Mouse (Mus musculus): ENCODE results near the gene Apol9a. TPM values are rescaled to one million over a fixed set of nuclear protein-coding genes. Genes with fewer than 3 reads are reported as not detected.

The Apol9a gene
- total and polyA plus RNA-seq, 3 experiments = not detected

- Histone ChIP-seq H3K27ac (ENCODE audit: control insufficient read depth, low read depth, low read length) (no peak overlapping the region), H3K79me2 (ENCODE audit: control insufficient read depth, insufficient read depth, low read length, poor library complexity) (no peaks in the 10 kb centered on the region), H3K36me3 (ENCODE audit: control insufficient read depth in 1 of 2, insufficient read depth in 2 of 2, low read length in 2 of 2) (no peaks in the 10 kb centered on the region), H3K9me3 (replicated peaks; ENCODE audit: insufficient read depth, low read length) (no peaks in the 10 kb centered on the region), H3K9ac (ENCODE audit: control insufficient read depth, low read depth, low read length, poor library complexity, severe bottlenecking) (no peak overlapping the region), H3K4me1 (ENCODE audit: control insufficient read depth in 1 of 2, insufficient read depth in 2 of 2, low read length in 2 of 2) (peaks cover 0 to 5% of the 10 kb centered on the region in 2 experiments; a peak in 1 of 4 replicates), H3K27me3 (ENCODE audit: control insufficient read depth in 1 of 2, insufficient read depth in 2 of 2, low read length in 2 of 2) (no peaks in the 10 kb centered on the region), H3K4me3 (ENCODE audit: control insufficient read depth in 1 of 2, insufficient read depth in 1 of 2, low read depth in 2 of 2, low read length in 2 of 2) (no peak overlapping the region)
- TF ChIP-seq POLR2A (IDR thresholded peaks at IDR 0.05; ENCODE audit: control insufficient read depth in 1 of 2, insufficient read depth in 1 of 2, low read depth in 1 of 2, low read length in 2 of 2, poor library complexity in 1 of 2) (no peak), SIN3A (IDR thresholded peaks at IDR 0.05; ENCODE audit: low read length) (no peak), USF2 (IDR thresholded peaks at IDR 0.05; ENCODE audit: borderline replicate concordance in 1 of 2, insufficient read depth in 1 of 2, low read depth in 1 of 2, low read length in 2 of 2) (no peak), ZC3H11A (IDR thresholded peaks at IDR 0.05; ENCODE audit: low read depth, low read length) (no peak), GATA1 (IDR thresholded peaks at IDR 0.05; ENCODE audit: low read depth, low read length) (no peak), TAL1 (IDR thresholded peaks at IDR 0.05; ENCODE audit: low read length) (no peak), CTCF (IDR thresholded peaks at IDR 0.05 in 2 of 3, conservative IDR thresholded peaks at IDR 0.05 in 1 of 3; ENCODE audit: control insufficient read depth in 1 of 3, insufficient read depth in 1 of 3, low read depth in 2 of 3, low read length in 3 of 3, poor library complexity in 1 of 3, severe bottlenecking in 1 of 3) (no peak), POLR2AphosphoS2 (IDR thresholded peaks at IDR 0.05; ENCODE audit: low read length) (no peak), MAFK (IDR thresholded peaks at IDR 0.05; ENCODE audit: borderline replicate concordance, low read depth, low read length) (no peak), BHLHE40 (IDR thresholded peaks at IDR 0.05; ENCODE audit: borderline replicate concordance, low read depth, low read length) (no peak), ZKSCAN1 (IDR thresholded peaks at IDR 0.05; ENCODE audit: low read depth, low read length) (no peak), JUND (IDR thresholded peaks at IDR 0.05; ENCODE audit: low read depth, low read length) (no peak)
- no peak for DNase-seq (ENCODE audit: low read depth, low spot score)
These were observed 47.4 kb downstream of the Apol9a start for GRCm38 (mm10) chr15:77363578-77363977.

GRCm38 (mm10) chr15:77362952-77363351, 48.0 kb downstream of the Apol9a start:
- no peak for DNase-seq (ENCODE audit: low read depth, low spot score)
- Histone ChIP-seq H3K27ac (ENCODE audit: control insufficient read depth, low read depth, low read length) (no peak overlapping the region), H3K4me3 (ENCODE audit: control insufficient read depth in 1 of 2, insufficient read depth in 1 of 2, low read depth in 2 of 2, low read length in 2 of 2) (no peak overlapping the region), H3K9me3 (replicated peaks; ENCODE audit: insufficient read depth, low read length) (no peaks in the 10 kb centered on the region), H3K36me3 (ENCODE audit: control insufficient read depth in 1 of 2, insufficient read depth in 2 of 2, low read length in 2 of 2) (no peaks in the 10 kb centered on the region), H3K27me3 (ENCODE audit: control insufficient read depth in 1 of 2, insufficient read depth in 2 of 2, low read length in 2 of 2) (no peaks in the 10 kb centered on the region), H3K79me2 (ENCODE audit: control insufficient read depth, insufficient read depth, low read length, poor library complexity) (no peaks in the 10 kb centered on the region), H3K9ac (ENCODE audit: control insufficient read depth, low read depth, low read length, poor library complexity, severe bottlenecking) (no peak overlapping the region), H3K4me1 (ENCODE audit: control insufficient read depth in 1 of 2, insufficient read depth in 2 of 2, low read length in 2 of 2) (peaks cover 0 to 6% of the 10 kb centered on the region in 2 experiments; a peak in 1 of 4 replicates)
- TF ChIP-seq MYC (IDR thresholded peaks at IDR 0.05; ENCODE audit: low read depth, low read length) = no peak
- no peak for TF ChIP-seq CHD1 (IDR thresholded peaks at IDR 0.05; ENCODE audit: low read depth, low read length)
- TF ChIP-seq MAZ (IDR thresholded peaks at IDR 0.05; ENCODE audit: low read depth, low read length) = no peak
- TF ChIP-seq ZKSCAN1 (IDR thresholded peaks at IDR 0.05; ENCODE audit: low read depth, low read length) = no peak
- TF ChIP-seq NRF1 (IDR thresholded peaks at IDR 0.05; ENCODE audit: insufficient read depth, low read depth, low read length, poor library complexity, severe bottlenecking) = no peak
- TF ChIP-seq MYB (IDR thresholded peaks at IDR 0.05; ENCODE audit: low read depth, low read length) = no peak
- no peak for TF ChIP-seq KAT2A (conservative IDR thresholded peaks at IDR 0.05; ENCODE audit: low read depth, low read length)
- TF ChIP-seq MXI1 (IDR thresholded peaks at IDR 0.05; ENCODE audit: low read depth, low read length) = no peak
- no peak for TF ChIP-seq POLR2AphosphoS2 (IDR thresholded peaks at IDR 0.05; ENCODE audit: low read length)
- no peak for TF ChIP-seq POLR2AphosphoS5 (IDR thresholded peaks at IDR 0.05; ENCODE audit: borderline replicate concordance, low read depth, low read length)
